Mouse (Mus musculus): ENCODE data around the gene Ap3s2.

DNA sequence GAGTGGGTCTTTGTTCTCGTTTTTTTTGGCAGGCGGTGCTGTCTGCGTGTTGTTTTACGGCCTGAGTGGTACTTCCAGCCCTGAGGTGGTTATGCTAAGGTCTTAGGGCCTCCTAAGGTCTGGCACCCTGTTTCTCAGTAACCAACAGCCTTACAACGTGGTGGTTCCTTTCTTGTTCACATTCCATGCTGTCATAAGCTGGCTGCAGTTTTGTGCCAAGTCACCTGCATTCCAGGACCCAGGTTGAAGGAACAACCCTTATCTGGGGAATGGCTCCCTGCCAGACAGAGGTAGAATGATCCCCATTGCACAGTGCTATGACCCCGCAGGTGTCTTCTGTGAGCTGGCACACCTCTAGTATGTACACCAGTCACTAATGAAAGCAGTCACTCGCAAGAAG lies 52.0 kb downstream of the Ap3s2 start:
- TF ChIP-seq EP300 (IDR thresholded peaks at IDR 0.05; ENCODE audit: low read depth) (no peak), CTCF (IDR thresholded peaks at IDR 0.05; ENCODE audit: low read depth) (no peak)
